Mouse (Mus musculus) lung, postnatal 0 days (tissue): ENCODE results near the gene Hal.

ENCODE experiments used
- CTCF ChIP-seq: IDR thresholded peaks from 2 replicates; pipeline ENCODE4 v1.5.1; 2016; ENCODE audit warnings: antibody characterized with exemption, mild to moderate bottlenecking
- EP300 ChIP-seq: IDR thresholded peaks from 2 replicates; pipeline ENCODE4 v1.6.1; 2016; ENCODE audit warnings: antibody characterized with exemption, mild to moderate bottlenecking, control low read depth

DNA sequence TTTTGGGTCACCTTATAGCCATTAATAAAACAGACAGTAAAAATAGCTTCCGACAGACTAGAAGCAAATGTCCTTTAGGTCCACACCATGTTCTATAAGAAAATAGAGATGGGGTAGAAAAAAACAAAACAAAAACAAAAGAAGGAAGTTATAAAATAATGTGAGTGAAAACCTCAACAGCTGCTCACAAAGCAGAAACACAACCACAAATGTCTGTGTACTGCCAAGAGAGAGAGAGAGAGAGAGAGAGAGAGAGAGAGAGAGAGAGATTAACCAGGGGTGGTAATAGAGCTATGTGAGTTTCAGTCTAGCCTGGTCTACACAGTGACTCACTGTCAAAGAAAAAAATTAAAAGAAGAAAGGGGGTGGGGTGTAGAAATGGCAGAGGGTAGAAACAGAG is 53.0 kb downstream of the Hal start:
- TF ChIP-seq CTCF (no peak), EP300 (no peak)
